Mouse (Mus musculus) v-Abl transformed pro-B cells (cell line): Measurements from ENCODE around the gene Btg1-ps2.
"Not testable (repeated sequence)": the region's sequence is repeated elsewhere in the genome, so short reads cannot be mapped to it uniquely, and the experiment has no call there.

Experiments
- in situ Hi-C, 2 experiments: fragments of 400-800 bp; cut with MboI; formaldehyde crosslinking; loops; one replicate each; pipeline ENCODE4 v1.15.1; 2025; ENCODE audit not compliant: unreplicated experiment in 2 of 2

Btg1-ps2 gene

DNA sequence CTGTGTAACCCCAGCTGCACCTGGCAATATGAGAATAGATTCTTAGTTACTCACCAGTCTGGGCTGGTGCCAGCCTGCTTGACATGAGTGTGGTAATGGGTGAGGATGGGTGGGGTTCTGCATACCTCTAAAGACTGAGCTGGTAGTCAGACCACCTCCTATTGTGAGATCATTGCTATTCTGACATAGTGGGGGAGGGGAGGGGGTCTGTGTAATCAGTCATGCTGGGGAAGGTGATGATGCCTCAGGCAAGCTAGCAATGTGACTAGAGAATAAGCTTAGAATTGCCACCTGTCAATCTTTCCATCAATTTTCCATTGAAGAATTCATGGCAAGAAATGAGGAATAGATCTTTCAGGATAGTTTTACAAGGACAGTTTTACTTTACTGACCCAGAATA is at the start of gene Btg1-ps2:
Btg1-ps2 (minus strand) TSS at position 101 of the 400 bp plus-strand sequence.
- in situ Hi-C loops: not testable (repeated sequence)

DNA sequence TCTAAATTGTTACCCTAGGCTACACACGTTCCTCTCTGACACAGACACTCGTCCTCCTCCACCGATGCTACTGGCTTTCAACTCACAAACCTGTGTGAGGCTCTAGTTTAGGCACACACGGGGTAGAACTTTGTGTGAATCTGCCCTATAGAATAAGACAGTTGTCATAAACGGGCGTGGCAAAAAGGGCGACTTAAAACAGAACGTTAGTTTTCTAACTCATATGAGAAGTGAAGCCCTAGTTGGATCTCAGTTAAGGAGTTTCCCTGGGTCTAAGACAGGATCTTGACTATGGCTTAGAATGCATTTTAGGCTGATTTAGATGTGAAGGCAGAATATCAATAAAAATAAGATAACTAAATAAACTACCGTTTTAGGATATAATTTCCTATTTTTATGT is 42.1 kb upstream of the Btg1-ps2 start, which contains the start of gene Rhox11:
Rhox11 (minus strand) TSS at position 101 of the 400 bp plus-strand sequence.
- in situ Hi-C loops: loop anchor here (5.0 to 10.0 kb wide), 2 partner anchors 90 to 352 kb away; no protein-coding TSS in a partner anchor

DNA sequence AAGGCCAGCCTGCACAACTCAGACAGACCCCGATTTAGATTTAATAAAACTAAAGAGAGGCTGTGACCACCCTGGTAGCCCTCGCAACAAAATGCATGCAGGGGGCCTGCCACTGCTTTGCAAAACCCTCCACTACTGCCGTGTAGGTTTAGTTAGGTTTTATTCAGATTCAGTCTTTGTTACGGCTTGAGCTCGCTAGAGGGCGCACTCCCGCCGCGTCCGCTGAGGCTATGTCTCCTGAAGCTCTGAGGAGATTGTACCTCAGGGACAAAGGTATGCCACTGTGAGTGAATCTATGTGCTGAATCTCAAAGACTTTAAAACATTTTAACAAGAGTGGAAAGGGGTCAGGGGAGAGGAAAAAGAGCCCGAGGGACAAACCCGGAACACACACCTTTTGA is 41.3 kb upstream of the Btg1-ps2 start:
- in situ Hi-C loops: loop anchor here (5.0 to 10.0 kb wide), 2 partner anchors 91 to 353 kb away; no protein-coding TSS in a partner anchor

DNA sequence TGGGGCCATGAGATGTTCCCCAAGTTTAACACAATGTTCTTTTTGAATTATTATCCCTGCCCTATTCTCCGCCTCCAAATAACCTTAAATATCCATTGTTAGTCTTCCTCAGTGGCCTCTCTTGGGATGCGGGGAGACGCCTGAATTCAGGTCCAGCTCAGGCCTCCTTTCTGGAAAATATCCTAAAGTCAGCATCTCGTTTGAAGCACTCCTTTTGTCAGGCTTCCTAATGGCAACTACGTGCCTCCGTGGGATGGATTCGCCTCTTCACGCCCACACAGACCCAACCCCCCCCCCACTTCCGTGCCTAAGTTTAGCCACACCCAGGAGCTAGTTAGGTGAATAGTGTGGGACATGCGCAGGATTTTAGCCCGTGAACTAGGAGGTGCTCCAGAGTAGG is 23.3 kb upstream of the Btg1-ps2 start, which contains the start of gene Rhox10:
Rhox10 (plus strand) TSS at position 301 of the 400 bp plus-strand sequence.
- in situ Hi-C loops: loop anchor here in 1 of 2 experiments (25.0 kb wide), 1 partner anchor 596 kb away; no protein-coding TSS in a partner anchor

DNA sequence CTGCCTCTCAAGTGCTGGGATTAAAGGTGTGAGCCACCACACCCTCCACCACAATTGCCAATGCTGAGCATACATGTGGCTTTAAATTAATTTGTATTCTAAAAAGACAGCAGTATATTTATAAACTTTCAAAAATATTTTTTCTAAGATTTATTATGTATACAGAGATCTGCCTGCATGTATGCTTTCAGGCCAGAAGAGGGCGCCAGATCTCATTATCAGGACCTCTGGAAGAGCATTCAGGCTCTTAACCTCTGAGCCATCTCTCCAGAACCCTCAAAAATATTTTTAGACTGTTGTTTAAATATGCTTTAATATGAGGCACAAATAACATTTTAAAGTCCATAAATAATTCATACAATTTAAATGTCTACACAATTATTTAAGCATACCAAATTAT is 18.6 kb upstream of the Btg1-ps2 start:
- in situ Hi-C loops: loop anchor here in 1 of 2 experiments (25.0 kb wide), 1 partner anchor 601 kb away; no protein-coding TSS in a partner anchor

DNA sequence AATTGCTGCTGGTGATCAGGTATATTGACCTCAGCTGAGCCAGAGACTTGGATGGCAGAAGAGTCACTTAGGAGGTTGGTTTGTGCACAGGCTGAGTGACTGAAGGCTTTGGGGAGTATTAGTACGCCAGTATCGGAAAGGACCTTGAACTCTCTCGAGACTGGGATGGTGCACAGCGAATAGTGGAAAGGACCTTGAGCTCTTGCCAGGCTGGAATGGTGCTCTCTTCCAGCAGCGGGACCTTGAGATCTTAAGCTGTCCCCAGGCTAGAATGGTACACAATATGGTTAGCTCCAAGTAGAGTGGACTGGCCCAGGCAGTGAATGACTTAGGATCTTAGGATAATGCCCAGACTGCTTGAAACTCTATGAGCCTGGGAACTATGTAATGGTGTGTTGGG is 3.2 kb downstream of the Btg1-ps2 start:
- in situ Hi-C loops: no loop called here

DNA sequence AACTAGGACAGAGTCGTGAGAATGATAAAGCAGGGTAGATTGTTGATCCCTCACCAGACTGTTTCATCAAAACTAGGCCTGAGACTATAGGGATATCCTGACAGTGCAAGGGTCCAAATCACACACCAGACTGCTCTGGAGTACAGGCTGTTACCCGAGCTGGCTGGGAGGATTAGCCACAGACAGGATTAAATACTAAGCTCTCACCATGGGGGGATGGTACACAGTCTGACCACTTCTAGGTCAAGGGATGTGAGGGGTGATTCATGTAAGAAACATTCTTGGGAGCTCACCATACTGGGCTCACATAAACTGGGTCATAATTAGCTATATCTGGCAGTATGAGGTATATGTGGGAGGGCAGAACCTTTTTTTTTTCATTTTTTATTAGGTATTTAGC is 9.1 kb downstream of the Btg1-ps2 start:
- in situ Hi-C loops: no loop called here

DNA sequence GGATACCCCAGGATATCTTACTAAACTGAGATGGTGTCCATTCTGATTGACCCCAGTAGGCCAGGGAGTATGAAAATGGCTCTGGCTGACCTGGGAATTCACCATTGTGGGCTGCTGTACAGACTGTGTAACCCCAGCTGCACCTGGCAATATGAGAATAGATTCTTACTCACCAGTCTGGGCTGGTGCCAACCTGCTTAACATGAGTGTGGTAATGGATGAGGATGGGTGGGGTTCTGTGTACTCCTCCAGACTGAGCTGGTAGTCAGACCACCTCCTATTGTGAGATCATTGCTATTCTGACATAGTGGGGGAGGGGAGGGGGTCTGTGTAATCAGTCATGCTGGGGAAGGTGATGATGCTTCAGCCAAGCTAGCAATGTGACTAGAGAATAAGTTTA is 24.3 kb downstream of the Btg1-ps2 start, which contains the start of gene Btg1-ps1:
Btg1-ps1 (minus strand) TSS at position 219 of the 400 bp plus-strand sequence.
- in situ Hi-C loops: not testable (repeated sequence)

DNA sequence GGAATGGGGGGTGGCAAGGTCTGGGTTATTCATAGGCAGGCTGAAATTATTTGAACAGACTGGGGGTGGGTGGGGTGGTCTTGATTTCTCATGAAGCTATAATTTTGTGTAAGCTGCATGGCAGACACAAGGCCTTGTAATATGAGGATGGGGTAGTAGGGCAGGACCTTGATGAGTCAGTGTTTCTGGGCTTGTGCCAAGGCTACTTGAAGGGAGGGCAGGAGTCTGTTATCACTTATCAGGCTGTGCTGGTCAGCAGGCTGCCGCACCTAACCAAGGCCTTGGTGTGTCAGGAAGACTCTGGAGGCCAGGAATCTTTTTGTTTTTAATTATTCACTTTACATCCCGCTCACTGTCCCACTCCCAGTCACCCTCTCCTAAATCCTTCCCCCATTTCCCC is 34.2 kb downstream of the Btg1-ps2 start:
- in situ Hi-C loops: no loop called here
